Mouse (Mus musculus) fibroblast of lung, adult 2 months (primary cell): ENCODE data around the gene Defb47.

Source experiments
- DNase-seq: peaks from one replicate; pipeline ENCODE4 v3.0.0-alpha.2; 2011; ENCODE audit warnings: low read depth

Gene Defb47

DNA sequence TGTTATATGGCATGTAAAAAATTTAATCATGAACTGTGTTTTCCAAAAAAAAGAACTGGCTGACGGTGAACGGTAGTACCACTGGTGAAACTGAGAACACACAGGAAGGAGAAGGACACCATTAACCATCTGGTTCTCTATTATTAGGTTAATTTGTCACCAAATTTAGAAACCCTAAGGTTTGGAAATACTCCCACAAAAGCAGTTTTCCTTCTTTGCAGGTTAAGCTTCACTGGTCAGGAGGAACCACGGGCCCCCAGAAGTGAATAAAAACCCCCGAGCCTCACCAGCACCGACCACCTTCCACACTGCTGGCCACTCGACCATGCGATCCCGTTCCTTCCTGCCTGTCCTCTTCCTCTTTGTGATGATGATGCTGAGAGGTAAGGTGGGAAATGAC, at the start of gene Defb47:
Gene Defb47 (plus strand): TSS at position 301 of the 400 bp plus-strand sequence.
- DNase-seq = no peak

- no peak for DNase-seq
Measured at GRCm38 (mm10) chr14:62956091-62956490, 41.8 kb upstream of the Defb47 start.

- DNase-seq = no peak
Measured at GRCm38 (mm10) chr14:62963632-62964031, 34.2 kb upstream of the Defb47 start.

DNA sequence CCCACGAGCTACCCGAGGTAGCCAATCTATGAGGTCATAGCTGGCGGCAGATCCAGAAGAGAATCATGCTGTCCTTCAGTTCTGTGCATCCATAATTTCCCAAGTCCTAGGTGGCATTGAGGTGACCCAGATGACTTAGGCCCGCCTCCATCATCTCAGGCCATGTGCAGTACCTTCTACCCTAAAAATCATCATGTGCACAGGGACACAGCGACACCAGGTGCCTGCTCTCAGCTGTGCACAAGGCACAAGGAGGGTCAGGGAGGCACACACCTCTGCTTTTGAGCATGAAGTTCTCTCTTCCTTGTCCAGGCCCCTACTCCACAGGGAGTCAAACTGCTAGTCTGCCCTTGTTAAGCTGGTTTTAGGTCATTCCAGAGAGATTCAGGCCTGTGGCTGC, 32.5 kb upstream of the Defb47 start:
- no peak for DNase-seq

DNA sequence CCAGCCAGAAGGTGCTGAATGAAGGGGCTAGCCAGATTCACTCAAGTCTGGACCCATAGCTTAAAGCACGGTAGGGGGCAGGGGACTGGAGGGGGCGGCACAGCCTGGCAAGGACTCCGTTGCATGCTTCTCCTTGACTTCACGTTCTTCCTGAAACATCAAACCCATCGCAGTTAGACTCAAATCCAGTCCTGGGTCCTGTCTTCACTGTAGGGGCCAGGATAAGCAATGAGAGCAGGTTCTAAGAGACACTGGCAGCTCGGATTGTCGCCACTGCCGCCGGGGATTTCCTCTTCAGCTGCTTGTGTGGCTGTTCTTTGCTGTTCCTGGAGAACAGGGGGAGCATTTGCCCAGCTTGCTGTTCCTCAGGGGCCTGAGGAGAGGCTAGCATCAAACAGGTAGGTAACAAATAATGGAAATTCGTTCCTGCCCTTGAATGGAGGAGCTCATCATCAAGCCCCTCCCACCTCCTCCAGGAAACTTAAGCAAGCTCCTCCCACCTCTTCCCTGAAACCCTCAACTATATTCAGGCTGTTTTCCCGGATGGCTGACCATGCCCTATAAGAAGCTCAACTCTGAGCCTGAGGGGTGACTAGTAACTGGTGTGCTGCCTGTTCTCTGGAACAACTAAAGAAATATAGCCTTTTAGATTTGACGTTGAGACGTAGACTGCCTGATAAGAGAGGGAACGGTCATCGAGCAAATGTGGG, 31.9 kb upstream of the Defb47 start:
- DNase-seq = no peak

DNA sequence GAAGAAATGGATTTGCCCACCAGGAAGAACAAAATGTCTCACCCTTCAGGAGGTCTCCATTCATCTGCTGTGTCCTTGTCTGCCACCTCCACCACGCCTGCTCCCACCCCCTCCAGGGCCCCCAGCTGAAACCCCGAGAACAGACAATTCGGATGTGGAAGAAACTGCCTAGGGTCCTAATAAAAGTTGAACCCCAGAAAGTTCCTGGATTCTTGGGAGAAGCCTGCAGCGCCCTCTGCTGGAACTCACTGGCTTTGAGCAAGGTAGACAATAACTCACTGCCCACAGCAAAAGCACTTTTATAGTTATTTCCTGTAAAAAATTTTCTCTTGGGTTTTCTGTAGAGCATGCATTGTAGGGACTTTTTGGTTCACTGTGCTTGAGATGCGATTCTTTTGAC, 22.8 kb upstream of the Defb47 start:
- no peak for DNase-seq

- DNase-seq = no peak
Measured at GRCm38 (mm10) chr14:62979815-62980214, 18.1 kb upstream of the Defb47 start.

DNA sequence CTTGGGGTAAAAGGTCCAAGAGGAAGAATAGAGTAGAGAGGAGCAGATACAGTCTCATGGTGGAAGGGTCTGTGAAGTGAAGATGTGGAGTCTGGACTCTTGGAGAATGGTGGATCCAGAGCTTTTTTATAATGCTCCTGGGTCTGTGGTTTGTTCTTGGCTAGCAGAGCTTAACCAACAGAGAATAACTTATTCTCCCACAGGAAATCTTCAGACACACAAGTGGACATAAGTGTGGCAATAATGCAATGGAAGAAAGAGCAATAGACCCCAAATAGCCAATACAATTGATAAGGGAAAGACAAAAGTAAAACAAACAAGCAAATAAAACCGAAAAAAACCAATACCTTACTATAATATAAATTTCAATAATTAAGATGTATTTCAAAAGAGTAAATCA, 13.5 kb upstream of the Defb47 start, which contains the start of gene Defb48:
Gene Defb48 (minus strand): TSS at position 101 of the 400 bp plus-strand sequence.
- no peak for DNase-seq

DNA sequence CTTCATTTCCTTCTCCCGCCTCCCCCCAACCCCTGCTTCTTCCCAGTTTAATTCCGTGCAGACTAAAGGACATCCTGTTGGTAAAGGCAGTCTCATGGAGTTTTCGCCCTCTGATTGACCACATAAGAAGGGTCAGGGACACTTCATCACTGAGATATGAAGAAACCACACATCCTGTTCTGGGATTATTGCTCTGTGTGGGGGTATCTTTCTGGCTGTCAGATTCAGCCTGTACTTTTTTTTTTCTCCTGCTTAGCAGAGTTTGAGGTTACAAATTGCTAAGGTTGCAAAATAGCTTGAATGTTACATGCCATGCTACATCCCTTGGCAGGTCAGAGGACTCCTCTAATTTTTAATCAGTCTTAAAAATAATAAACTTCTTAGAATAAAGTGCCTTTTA, 6.6 kb upstream of the Defb47 start:
- DNase-seq = peak; percentile 13

DNA sequence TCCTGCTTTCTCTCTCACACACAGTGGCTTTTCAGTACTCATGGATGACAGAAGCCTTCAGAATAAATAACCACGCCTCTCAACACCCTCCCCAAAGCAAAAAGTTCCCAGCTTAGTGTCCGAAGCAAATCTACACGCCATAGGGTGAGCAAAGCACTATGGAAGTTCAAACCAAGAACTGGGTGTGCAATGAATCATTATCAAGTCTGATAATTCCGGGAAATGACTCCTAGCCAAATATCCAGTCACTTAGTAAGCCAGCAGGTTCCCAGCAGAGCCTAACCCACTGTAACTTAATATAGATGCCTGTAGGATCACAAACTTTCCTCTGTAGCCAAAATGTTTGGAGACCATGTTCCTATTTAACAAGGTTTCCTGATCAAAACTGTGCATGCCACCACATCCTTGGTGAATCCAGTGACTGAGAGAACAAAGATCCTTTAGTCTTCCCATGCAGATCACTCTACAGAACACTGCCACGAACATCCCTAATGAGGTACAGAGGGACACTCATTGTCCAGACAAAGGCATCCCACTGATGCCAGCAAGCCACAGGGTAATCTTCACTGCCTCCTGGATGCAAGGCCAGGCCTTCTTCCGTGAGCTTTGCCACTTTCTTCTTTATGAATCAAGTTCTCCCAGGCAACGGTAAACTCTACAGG, 5.9 kb upstream of the Defb47 start:
- peak; percentile 27 for DNase-seq

- DNase-seq = no peak
Measured at GRCm38 (mm10) chr14:62998977-62999376, 1.1 kb downstream of the Defb47 start.

- DNase-seq = no peak
Measured at GRCm38 (mm10) chr14:63002588-63002987, 4.7 kb downstream of the Defb47 start.

DNA sequence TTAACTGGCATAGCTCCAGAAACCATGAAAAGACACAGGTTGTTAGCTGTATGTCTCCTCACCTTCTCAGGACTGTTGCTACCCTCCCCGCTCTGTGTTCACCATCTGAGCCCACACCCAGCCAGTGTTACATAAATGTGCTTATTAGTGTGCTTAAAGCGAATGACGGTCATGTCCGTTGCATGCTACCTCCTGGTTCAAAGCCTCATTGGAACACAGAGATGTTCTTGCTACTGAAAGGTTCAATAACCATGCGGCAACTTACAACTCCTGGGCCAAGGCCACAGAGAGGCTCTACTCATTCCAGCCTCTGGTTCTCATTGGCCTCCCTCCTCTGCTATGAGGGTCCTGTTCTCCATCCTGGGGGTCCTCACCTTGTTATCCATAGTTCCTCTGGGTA, 13.6 kb downstream of the Defb47 start, which contains the start of gene Defb43:
Gene Defb43 (plus strand): TSS at position 301 of the 400 bp plus-strand sequence.
- no peak for DNase-seq

DNA sequence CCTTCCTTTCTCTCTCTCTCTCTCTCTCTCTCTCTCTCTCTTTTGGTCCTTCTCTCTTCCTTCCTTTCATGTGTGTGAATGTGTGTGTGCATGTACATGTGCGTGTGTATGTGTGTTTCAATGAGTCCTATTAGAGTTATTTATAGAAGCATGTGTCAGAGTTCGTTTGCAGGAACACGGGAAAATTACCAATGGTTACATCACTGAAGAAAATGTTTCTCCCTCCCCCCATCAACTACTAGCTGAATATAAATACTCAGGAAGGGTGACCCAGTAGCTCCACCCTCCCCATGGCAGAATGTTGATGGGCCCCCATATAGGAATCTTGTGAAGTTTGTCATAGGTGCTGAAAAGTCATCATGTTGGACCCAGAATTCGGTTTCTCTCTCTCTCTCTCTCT, 15.2 kb downstream of the Defb47 start:
- no peak for DNase-seq

GRCm38 (mm10) chr14:63014667-63015066, 16.8 kb downstream of the Defb47 start:
- peak; percentile 18 for DNase-seq

GRCm38 (mm10) chr14:63020524-63021156, 22.8 kb downstream of the Defb47 start:
- peak; percentile 58 for DNase-seq

GRCm38 (mm10) chr14:63046691-63047090, 48.8 kb downstream of the Defb47 start, which contains the start of gene Defb42:
Gene Defb42 (plus strand): TSS chr14:63046991.
- no peak for DNase-seq

DNA sequence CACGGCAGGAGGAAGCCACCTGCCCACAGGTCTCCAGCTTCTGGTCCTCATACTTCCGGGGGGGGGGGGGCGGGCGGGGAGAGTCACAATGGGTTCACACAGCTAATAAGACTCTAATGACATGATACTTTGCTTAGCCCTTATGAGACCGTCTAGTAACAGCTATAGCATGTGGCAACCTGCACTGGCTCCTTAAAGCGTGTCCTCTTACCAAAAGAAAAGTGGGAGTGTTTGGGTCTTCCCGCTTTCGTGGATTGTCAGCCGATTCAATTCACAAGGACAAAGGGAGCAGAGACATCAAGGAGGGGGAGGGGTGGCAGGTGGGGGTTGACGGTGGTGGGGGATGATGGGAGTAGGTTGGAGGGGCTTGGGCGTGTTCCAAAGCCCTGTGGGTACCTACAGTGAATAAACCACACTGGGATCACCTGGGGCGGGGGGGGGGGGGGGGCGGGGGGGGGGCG, 52.1 kb downstream of the Defb47 start, which contains the start of gene Defb30:
Gene Defb30 (minus strand): TSS at position 51 of the 461 bp plus-strand sequence.
- DNase-seq = no peak
